Mouse (Mus musculus): ENCODE results near the gene Gm17349. TPM values are rescaled to one million over a fixed set of nuclear protein-coding genes. Genes with fewer than 3 reads are reported as not detected.
"Not testable (repeated sequence)": the region's sequence is repeated elsewhere in the genome, so short reads cannot be mapped to it uniquely, and the experiment has no call there.

Gm17349 gene
- total and polyA plus RNA-seq, 3 experiments, result 2.1 TPM; not detected in 2

GRCm38 (mm10) chr15:99701999-99702900 lies 3.0 kb downstream of the Gm17349 start, which contains the start of gene Smarcd1 (continued):
- TF ChIP-seq ZMIZ1 (IDR thresholded peaks at IDR 0.05; ENCODE audit: low read depth, low read length), result peak; percentile 71; the same call in 1 of the 2 replicates
- TF ChIP-seq POLR2AphosphoS2 (IDR thresholded peaks at IDR 0.05; ENCODE audit: low read length), result no peak
- TF ChIP-seq MYC (IDR thresholded peaks at IDR 0.05; ENCODE audit: low read depth, low read length), result peak; percentile 88
- no peak for TF ChIP-seq CHD1 (IDR thresholded peaks at IDR 0.05; ENCODE audit: low read depth, low read length)
- peak; percentile 92 to 96 (median 95) for TF ChIP-seq CTCF (IDR thresholded peaks at IDR 0.05 in 2 of 3, conservative IDR thresholded peaks at IDR 0.05 in 1 of 3; ENCODE audit: control insufficient read depth in 1 of 3, insufficient read depth in 1 of 3, low read depth in 2 of 3, low read length in 3 of 3, poor library complexity in 1 of 3, severe bottlenecking in 1 of 3)

DNA sequence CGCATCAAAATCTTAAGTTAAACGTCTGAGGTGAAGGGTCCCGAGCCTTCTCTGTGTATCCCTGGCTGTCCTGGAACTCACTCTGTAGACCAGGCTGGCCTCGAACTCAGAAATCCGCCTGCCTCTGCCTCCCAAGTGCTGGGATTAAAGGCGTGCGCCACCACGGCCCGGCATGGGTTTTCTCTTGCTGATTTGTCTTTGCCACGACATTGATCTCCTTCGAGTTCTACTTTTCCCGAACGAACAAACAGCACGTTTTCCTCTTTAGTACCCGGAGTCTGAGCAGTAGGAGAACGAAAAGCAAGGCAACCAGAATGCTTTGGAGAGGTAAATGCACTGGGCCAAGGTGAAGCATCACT lies 3.7 kb downstream of the Gm17349 start:
- H3K27ac ChIP-seq (ENCODE audit: control insufficient read depth, low read depth, low read length); H3K79me2 ChIP-seq (ENCODE audit: control insufficient read depth, insufficient read depth, low read length, poor library complexity); H3K9me3 ChIP-seq (replicated peaks; ENCODE audit: insufficient read depth, low read length); DNase-seq (ENCODE audit: low read depth, low spot score); H3K27me3 ChIP-seq (ENCODE audit: control insufficient read depth in 1 of 2, insufficient read depth in 2 of 2, low read length in 2 of 2): not testable (repeated sequence)
- H3K4me3 ChIP-seq (ENCODE audit: control insufficient read depth in 1 of 2, insufficient read depth in 1 of 2, low read depth in 2 of 2, low read length in 2 of 2), result peak overlapping the region; percentile 38 to 62
- peaks cover 0 to 22% of the 10 kb centered on the region in 2 experiments; a peak in 3 of 4 replicates for H3K4me1 ChIP-seq (ENCODE audit: control insufficient read depth in 1 of 2, insufficient read depth in 2 of 2, low read length in 2 of 2)
- H3K36me3 ChIP-seq (ENCODE audit: control insufficient read depth in 1 of 2, insufficient read depth in 2 of 2, low read length in 2 of 2), result peaks cover 0 to 10% of the 10 kb centered on the region in 2 experiments; a peak in 1 of 4 replicates
- peak; percentile 78 for TF ChIP-seq TBP (IDR thresholded peaks at IDR 0.05; ENCODE audit: low read depth, low read length)
- peak overlapping the region; percentile 61 for H3K9ac ChIP-seq (ENCODE audit: control insufficient read depth, low read depth, low read length, poor library complexity, severe bottlenecking)

- H3K4me1 ChIP-seq (ENCODE audit: control insufficient read depth in 1 of 2, insufficient read depth in 2 of 2, low read length in 2 of 2), result peaks cover 0 to 22% of the 10 kb centered on the region in 2 experiments; a peak in 3 of 4 replicates
- H3K9ac ChIP-seq (ENCODE audit: control insufficient read depth, low read depth, low read length, poor library complexity, severe bottlenecking), result no peak overlapping the region
- TF ChIP-seq MEF2A (IDR thresholded peaks at IDR 0.05; ENCODE audit: extremely low read depth, insufficient replicate concordance, low read depth, low read length, poor library complexity, severe bottlenecking) (no peak), NELFE (IDR thresholded peaks at IDR 0.05; ENCODE audit: low read depth, low read length) (no peak), SIN3A (IDR thresholded peaks at IDR 0.05; ENCODE audit: low read length) (no peak), NRF1 (IDR thresholded peaks at IDR 0.05; ENCODE audit: insufficient read depth, low read depth, low read length, poor library complexity, severe bottlenecking) (no peak), POLR2AphosphoS5 (IDR thresholded peaks at IDR 0.05; ENCODE audit: borderline replicate concordance, low read depth, low read length) (no peak), GABPA (IDR thresholded peaks at IDR 0.05; ENCODE audit: low read depth, low read length) (no peak), MAFK (IDR thresholded peaks at IDR 0.05; ENCODE audit: borderline replicate concordance, low read depth, low read length) (no peak)
Observed at GRCm38 (mm10) chr15:99700219-99701106, 4.8 kb downstream of the Gm17349 start.

More at GRCm38 (mm10) chr15:99700219-99701106, 4.8 kb downstream of the Gm17349 start:
- peaks cover 0 to 10% of the 10 kb centered on the region in 2 experiments; a peak in 1 of 4 replicates for H3K36me3 ChIP-seq (ENCODE audit: control insufficient read depth in 1 of 2, insufficient read depth in 2 of 2, low read length in 2 of 2)
- peaks cover 4% of the 10 kb centered on the region; the same call in 1 of the 2 replicates for H3K79me2 ChIP-seq (ENCODE audit: control insufficient read depth, insufficient read depth, low read length, poor library complexity)
- no peak for DNase-seq (ENCODE audit: low read depth, low spot score)
- peaks cover 0 to 2% of the 10 kb centered on the region in 2 experiments; a peak in 3 of 4 replicates for H3K27me3 ChIP-seq (ENCODE audit: control insufficient read depth in 1 of 2, insufficient read depth in 2 of 2, low read length in 2 of 2)
- no peak overlapping the region for H3K27ac ChIP-seq (ENCODE audit: control insufficient read depth, low read depth, low read length)
- no peak overlapping the region for H3K4me3 ChIP-seq (ENCODE audit: control insufficient read depth in 1 of 2, insufficient read depth in 1 of 2, low read depth in 2 of 2, low read length in 2 of 2)
- H3K9me3 ChIP-seq (replicated peaks; ENCODE audit: insufficient read depth, low read length), result no peaks in the 10 kb centered on the region

Data from MEL (cell line).